Mouse (Mus musculus) embryo, embryonic 11 days (tissue): Measurements from ENCODE around the gene Stat6.

Source experiments
- DNase-seq: peaks from one replicate; pipeline ENCODE4 v3.0.0-alpha.2; 2015

Stat6 gene

GRCm38 (mm10) chr10:127674046-127674655, 31.4 kb downstream of the Stat6 start:
- DNase-seq = no peak

- DNase-seq = peak; percentile 73
Observed at GRCm38 (mm10) chr10:127674794-127675522, 32.2 kb downstream of the Stat6 start.

GRCm38 (mm10) chr10:127675859-127676398, 33.1 kb downstream of the Stat6 start:
- no peak for DNase-seq

- peak; percentile 99 for DNase-seq
Observed at GRCm38 (mm10) chr10:127676691-127677548, 34.1 kb downstream of the Stat6 start.

GRCm38 (mm10) chr10:127677591-127678336, 35.0 kb downstream of the Stat6 start:
- peak; percentile 85 for DNase-seq

- no peak for DNase-seq
Observed at GRCm38 (mm10) chr10:127679208-127679607, 36.4 kb downstream of the Stat6 start.

- DNase-seq = no peak
Observed at GRCm38 (mm10) chr10:127679881-127680280, 37.1 kb downstream of the Stat6 start.

- no peak for DNase-seq
Observed at GRCm38 (mm10) chr10:127682886-127683285, 40.1 kb downstream of the Stat6 start.

GRCm38 (mm10) chr10:127691053-127691452, 48.3 kb downstream of the Stat6 start:
- DNase-seq = no peak

GRCm38 (mm10) chr10:127694636-127695035, 51.9 kb downstream of the Stat6 start:
- peak; percentile 49 for DNase-seq

GRCm38 (mm10) chr10:127695775-127696174, 53.0 kb downstream of the Stat6 start:
- no peak for DNase-seq

GRCm38 (mm10) chr10:127698966-127699365, 56.2 kb downstream of the Stat6 start:
- no peak for DNase-seq

- peak; percentile 55 for DNase-seq
Observed at GRCm38 (mm10) chr10:127703299-127703698, 60.5 kb downstream of the Stat6 start.

- no peak for DNase-seq
Observed at GRCm38 (mm10) chr10:127704293-127704692, 61.5 kb downstream of the Stat6 start.

GRCm38 (mm10) chr10:127704766-127705220, 62.0 kb downstream of the Stat6 start, which contains the start of gene Myo1a:
Myo1a (plus strand) TSS chr10:127705170.
- no peak for DNase-seq

- no peak for DNase-seq
Observed at GRCm38 (mm10) chr10:127705783-127706182, 63.0 kb downstream of the Stat6 start.

GRCm38 (mm10) chr10:127707721-127708120, 64.9 kb downstream of the Stat6 start:
- DNase-seq = no peak

- DNase-seq = no peak
Observed at GRCm38 (mm10) chr10:127708850-127709370, 66.1 kb downstream of the Stat6 start.

- no peak for DNase-seq
Observed at GRCm38 (mm10) chr10:127710331-127710730, 67.5 kb downstream of the Stat6 start.
